Mouse (Mus musculus): ENCODE measurements around the gene Scn5a. TPM values are rescaled to one million over a fixed set of nuclear protein-coding genes. Genes with fewer than 3 reads are reported as not detected.

Gene Scn5a
- total and polyA plus RNA-seq, 3 experiments = 0.27 TPM; not detected in 2

DNA sequence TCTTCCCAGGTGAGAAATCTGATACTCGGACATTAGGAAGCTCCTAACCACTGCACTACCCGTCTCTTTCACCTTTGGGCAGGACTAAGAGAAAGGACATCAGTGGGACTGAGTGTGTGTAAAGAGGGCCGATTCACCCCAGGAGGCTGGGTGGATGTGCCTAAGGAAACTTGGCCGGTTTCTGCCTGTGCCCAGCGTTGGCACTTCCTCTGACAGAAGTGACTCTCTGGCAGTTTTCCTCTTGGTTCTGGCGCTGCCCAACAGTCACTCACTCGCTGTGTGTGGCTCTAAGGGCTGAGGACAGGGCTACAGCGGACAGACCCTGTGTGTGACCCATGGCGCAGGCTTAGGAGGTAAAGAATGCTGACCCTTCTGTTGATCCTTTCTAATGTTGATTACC is 8.2 kb downstream of the Scn5a start:
- TF ChIP-seq TAL1 (conservative IDR thresholded peaks at IDR 0.05; ENCODE audit: low read depth, low read length) (no peak), CTCF (IDR thresholded peaks at IDR 0.05; ENCODE audit: low read depth, low read length) (no peak), POLR2AphosphoS5 (IDR thresholded peaks at IDR 0.05; ENCODE audit: insufficient replicate concordance, low read depth, low read length) (no peak), GATA2 (IDR thresholded peaks at IDR 0.05; ENCODE audit: borderline replicate concordance, low read depth, low read length) (no peak), GATA1 (IDR thresholded peaks at IDR 0.05; ENCODE audit: borderline replicate concordance, low read length) (no peak)
- H3K4me1 ChIP-seq (ENCODE audit: insufficient read depth, low read depth, low read length) = no peaks in the 10 kb centered on the region
- no peak overlapping the region for H3K4me3 ChIP-seq (ENCODE audit: low read depth, low read length)
- no peaks in the 10 kb centered on the region for H3K27me3 ChIP-seq (ENCODE audit: insufficient read depth, low read length)
- H3K9me3 ChIP-seq (replicated peaks) = peaks cover 97% of the 10 kb centered on the region
- ATAC-seq (ENCODE audit: extremely low read depth, insufficient number of reproducible peaks, low FRiP score, poor library complexity, severe bottlenecking) = no peak
- DNase-seq (ENCODE audit: low spot score) = no peak
- no peaks in the 10 kb centered on the region for H3K36me3 ChIP-seq (replicated peaks)

DNA sequence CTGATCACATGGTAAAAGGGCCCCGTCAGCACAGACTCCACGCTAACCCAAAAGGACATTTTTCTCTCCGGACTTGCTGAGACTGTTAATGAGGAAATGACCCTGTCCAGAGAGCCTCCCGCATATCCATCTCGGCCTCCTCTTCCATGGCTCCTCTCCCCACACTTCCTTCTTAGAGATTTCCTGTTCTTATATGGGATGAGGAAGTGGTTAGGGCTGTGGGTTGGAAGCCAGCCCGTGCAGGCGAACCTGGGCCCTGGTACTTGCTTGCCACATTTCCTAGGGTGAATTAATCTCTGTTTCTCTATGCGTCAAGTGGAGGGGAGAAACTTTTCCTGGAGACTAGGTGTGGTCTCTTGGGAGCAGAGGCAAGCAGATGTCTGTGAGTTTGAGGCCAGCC is 10.1 kb downstream of the Scn5a start:
- TF ChIP-seq CTCF (IDR thresholded peaks at IDR 0.05; ENCODE audit: low read depth, low read length) = no peak
- no peak for TF ChIP-seq GATA2 (IDR thresholded peaks at IDR 0.05; ENCODE audit: borderline replicate concordance, low read depth, low read length)
- no peaks in the 10 kb centered on the region for H3K4me1 ChIP-seq (ENCODE audit: insufficient read depth, low read depth, low read length)
- ATAC-seq (ENCODE audit: extremely low read depth, insufficient number of reproducible peaks, low FRiP score, poor library complexity, severe bottlenecking) = no peak

DNA sequence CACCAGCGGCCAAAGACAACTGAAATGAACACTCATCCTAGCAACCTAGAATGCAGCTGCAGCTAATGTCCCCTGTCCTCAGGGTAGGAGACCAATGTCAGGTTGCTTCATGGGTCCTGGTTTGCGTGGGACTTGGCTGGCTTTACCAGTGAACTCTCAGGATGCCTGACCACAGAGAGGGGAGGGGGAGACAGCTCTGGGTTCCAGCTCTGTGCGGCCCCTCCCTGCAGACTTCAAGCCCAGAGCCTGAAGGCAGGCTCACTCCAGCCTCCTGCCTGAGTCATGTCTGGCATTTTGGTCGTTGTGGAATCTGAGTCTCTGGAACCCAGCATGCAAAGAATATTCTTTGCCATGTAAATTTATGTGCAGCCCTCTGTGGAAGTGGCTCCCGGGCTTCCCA is 11.0 kb downstream of the Scn5a start:
- no peak for ATAC-seq (ENCODE audit: extremely low read depth, insufficient number of reproducible peaks, low FRiP score, poor library complexity, severe bottlenecking)
- H3K4me1 ChIP-seq (ENCODE audit: insufficient read depth, low read depth, low read length) = no peaks in the 10 kb centered on the region
- DNase-seq (ENCODE audit: low spot score) = no peak

More for the DNA sequence above, 10.1 kb downstream of the Scn5a start:
- Histone ChIP-seq H3K4me3 (ENCODE audit: low read depth, low read length) (no peak overlapping the region), H3K9me3 (replicated peaks) (peaks cover 97% of the 10 kb centered on the region), H3K27me3 (ENCODE audit: insufficient read depth, low read length) (no peaks in the 10 kb centered on the region), H3K36me3 (replicated peaks) (no peaks in the 10 kb centered on the region)
- DNase-seq (ENCODE audit: low spot score) = no peak

DNA sequence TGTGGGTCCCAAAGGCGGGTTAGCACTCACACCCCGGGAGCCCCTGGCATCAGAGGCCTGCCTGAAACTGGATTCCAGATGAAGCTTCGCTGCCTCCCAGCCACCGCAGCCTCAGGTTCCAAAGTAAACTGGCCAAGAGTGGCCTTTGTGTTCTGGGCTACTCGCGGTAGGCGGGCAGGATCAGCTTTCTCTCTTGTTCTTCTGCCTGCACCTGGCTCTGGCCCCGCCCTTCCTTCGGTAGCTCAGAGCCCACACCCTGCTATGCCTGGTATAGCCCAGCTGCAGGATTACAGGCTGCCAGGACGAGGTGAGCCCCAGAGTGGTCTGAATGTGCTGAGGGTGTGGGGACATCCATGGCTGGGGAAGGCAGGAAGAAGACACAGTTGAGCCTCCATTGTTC is 12.6 kb downstream of the Scn5a start:
- H3K27me3 ChIP-seq (ENCODE audit: insufficient read depth, low read length) = no peaks in the 10 kb centered on the region
- no peak for TF ChIP-seq GATA1 (IDR thresholded peaks at IDR 0.05; ENCODE audit: borderline replicate concordance, low read length)
- TF ChIP-seq TAL1 (conservative IDR thresholded peaks at IDR 0.05; ENCODE audit: low read depth, low read length) = no peak
- no peak for TF ChIP-seq POLR2AphosphoS5 (IDR thresholded peaks at IDR 0.05; ENCODE audit: insufficient replicate concordance, low read depth, low read length)
- no peak for TF ChIP-seq CTCF (IDR thresholded peaks at IDR 0.05; ENCODE audit: low read depth, low read length)
- no peak for TF ChIP-seq GATA2 (IDR thresholded peaks at IDR 0.05; ENCODE audit: borderline replicate concordance, low read depth, low read length)

More for the DNA sequence above, 11.0 kb downstream of the Scn5a start:
- Histone ChIP-seq H3K4me3 (ENCODE audit: low read depth, low read length) (no peak overlapping the region), H3K36me3 (replicated peaks) (no peaks in the 10 kb centered on the region), H3K27me3 (ENCODE audit: insufficient read depth, low read length) (no peaks in the 10 kb centered on the region), H3K9me3 (replicated peaks) (peaks cover 98% of the 10 kb centered on the region)
- TF ChIP-seq GATA1 (IDR thresholded peaks at IDR 0.05; ENCODE audit: borderline replicate concordance, low read length) = no peak
- no peak for TF ChIP-seq GATA2 (IDR thresholded peaks at IDR 0.05; ENCODE audit: borderline replicate concordance, low read depth, low read length)
- TF ChIP-seq TAL1 (conservative IDR thresholded peaks at IDR 0.05; ENCODE audit: low read depth, low read length) = no peak
- TF ChIP-seq POLR2AphosphoS5 (IDR thresholded peaks at IDR 0.05; ENCODE audit: insufficient replicate concordance, low read depth, low read length) = no peak
- no peak for TF ChIP-seq CTCF (IDR thresholded peaks at IDR 0.05; ENCODE audit: low read depth, low read length)

GRCm38 (mm10) chr9:119564803-119565202 is 14.0 kb downstream of the Scn5a start:
- H3K4me1 ChIP-seq (ENCODE audit: insufficient read depth, low read depth, low read length) = no peaks in the 10 kb centered on the region
- no peak for TF ChIP-seq TAL1 (conservative IDR thresholded peaks at IDR 0.05; ENCODE audit: low read depth, low read length)
- TF ChIP-seq GATA2 (IDR thresholded peaks at IDR 0.05; ENCODE audit: borderline replicate concordance, low read depth, low read length) = no peak
- TF ChIP-seq POLR2AphosphoS5 (IDR thresholded peaks at IDR 0.05; ENCODE audit: insufficient replicate concordance, low read depth, low read length) = no peak
- TF ChIP-seq CTCF (IDR thresholded peaks at IDR 0.05; ENCODE audit: low read depth, low read length) = no peak
- TF ChIP-seq GATA1 (IDR thresholded peaks at IDR 0.05; ENCODE audit: borderline replicate concordance, low read length) = no peak
- H3K9me3 ChIP-seq (replicated peaks) = peaks cover 99% of the 10 kb centered on the region
- no peak for DNase-seq (ENCODE audit: low spot score)
- no peak overlapping the region for H3K4me3 ChIP-seq (ENCODE audit: low read depth, low read length)
- H3K36me3 ChIP-seq (replicated peaks) = no peaks in the 10 kb centered on the region
- no peaks in the 10 kb centered on the region for H3K27me3 ChIP-seq (ENCODE audit: insufficient read depth, low read length)
- no peak for ATAC-seq (ENCODE audit: extremely low read depth, insufficient number of reproducible peaks, low FRiP score, poor library complexity, severe bottlenecking)

More for the DNA sequence above, 12.6 kb downstream of the Scn5a start:
- ATAC-seq (ENCODE audit: extremely low read depth, insufficient number of reproducible peaks, low FRiP score, poor library complexity, severe bottlenecking) (no peak), DNase-seq (ENCODE audit: low spot score) (no peak)
- Histone ChIP-seq H3K4me1 (ENCODE audit: insufficient read depth, low read depth, low read length) (no peaks in the 10 kb centered on the region), H3K4me3 (ENCODE audit: low read depth, low read length) (no peak overlapping the region), H3K9me3 (replicated peaks) (peaks cover 98% of the 10 kb centered on the region), H3K36me3 (replicated peaks) (no peaks in the 10 kb centered on the region)

DNA sequence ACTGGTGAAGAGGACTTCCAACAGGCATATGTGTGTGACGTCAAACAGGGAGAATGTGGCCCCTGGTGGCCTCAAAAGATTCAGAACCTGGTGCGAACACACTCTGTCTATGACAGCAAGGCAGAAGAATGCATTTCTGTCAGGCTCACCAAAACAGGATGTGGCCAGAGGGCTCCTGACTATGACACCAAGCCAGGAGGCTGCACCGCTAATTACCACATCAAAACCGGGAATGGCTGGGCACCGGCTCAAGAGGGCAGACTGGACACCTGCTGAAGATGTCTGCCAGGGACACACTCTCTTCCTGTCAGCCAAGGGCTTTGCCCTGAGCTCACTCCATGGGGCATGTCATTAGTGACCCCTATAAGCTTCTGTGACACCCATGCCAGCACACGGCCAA is 15.2 kb downstream of the Scn5a start:
- Histone ChIP-seq H3K36me3 (replicated peaks) (no peaks in the 10 kb centered on the region), H3K4me3 (ENCODE audit: low read depth, low read length) (no peak overlapping the region), H3K27me3 (ENCODE audit: insufficient read depth, low read length) (no peaks in the 10 kb centered on the region), H3K9me3 (replicated peaks) (peaks cover 97% of the 10 kb centered on the region), H3K4me1 (ENCODE audit: insufficient read depth, low read depth, low read length) (no peaks in the 10 kb centered on the region)
- ATAC-seq (ENCODE audit: extremely low read depth, insufficient number of reproducible peaks, low FRiP score, poor library complexity, severe bottlenecking) (no peak), DNase-seq (ENCODE audit: low spot score) (no peak)
- TF ChIP-seq GATA1 (IDR thresholded peaks at IDR 0.05; ENCODE audit: borderline replicate concordance, low read length) (no peak), POLR2AphosphoS5 (IDR thresholded peaks at IDR 0.05; ENCODE audit: insufficient replicate concordance, low read depth, low read length) (no peak), CTCF (IDR thresholded peaks at IDR 0.05; ENCODE audit: low read depth, low read length) (no peak), TAL1 (conservative IDR thresholded peaks at IDR 0.05; ENCODE audit: low read depth, low read length) (no peak), GATA2 (IDR thresholded peaks at IDR 0.05; ENCODE audit: borderline replicate concordance, low read depth, low read length) (no peak)
